Mouse (Mus musculus) heart, postnatal 4 days (tissue): ENCODE data around the gene Pkd1. TPM values are rescaled to one million over a fixed set of nuclear protein-coding genes. Genes with fewer than 3 reads are reported as not detected.

Source experiments
- DNase-seq: peaks from one replicate; pipeline ENCODE4 v3.0.0; 2021
- total RNA-seq, 2 experiments: library from RNA; stranded (reverse); gene quantifications; 2 replicates each; pipeline ENCODE4 v1.2.3; 2021

Pkd1 gene
- 10 to 100 TPM; 50.1 to 52.6 TPM for total RNA-seq

DNA sequence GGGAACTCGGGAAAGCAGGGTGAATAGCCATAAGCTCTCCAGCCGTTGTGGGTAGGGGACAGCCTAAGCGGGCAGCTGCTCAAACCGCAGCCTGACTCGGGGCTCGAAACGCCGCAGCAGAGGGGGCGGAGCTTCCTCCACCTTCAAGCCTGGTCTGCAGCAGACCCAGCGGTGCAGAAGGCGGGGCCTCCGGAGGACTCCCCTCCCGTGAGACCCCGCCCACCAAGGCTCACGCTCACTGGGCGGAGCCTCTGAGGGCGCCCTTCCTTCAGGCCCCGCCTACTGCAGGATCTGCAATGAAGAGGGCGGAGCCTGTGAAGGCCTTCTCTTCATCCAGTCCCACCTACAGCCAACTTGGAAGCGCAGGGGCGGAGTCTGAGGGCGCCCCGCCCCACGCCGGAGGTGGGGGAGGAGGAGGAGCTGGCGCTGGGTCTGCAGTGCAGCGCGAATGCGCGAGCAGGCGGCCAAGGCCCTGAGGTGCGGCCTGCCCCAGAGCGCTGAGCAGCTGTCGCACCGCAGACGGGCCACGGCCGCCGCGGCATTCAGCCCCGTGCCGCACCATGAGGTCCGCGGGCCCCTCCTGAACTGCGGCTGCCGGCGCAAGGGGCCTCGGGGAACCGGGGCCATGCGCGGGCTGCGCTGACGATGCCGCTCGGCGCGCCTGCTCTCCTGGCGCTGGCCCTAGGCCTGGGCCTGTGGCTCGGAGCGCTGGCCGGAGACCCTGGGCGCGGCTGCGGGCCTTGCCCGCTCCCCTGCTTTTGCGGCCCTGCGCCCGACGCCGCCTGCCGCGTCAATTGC, at the start of gene Pkd1:
TSS of gene Pkd1 (plus strand) at position 217 of the 798 bp plus-strand sequence.
- DNase-seq, result peak; percentile 99

DNA sequence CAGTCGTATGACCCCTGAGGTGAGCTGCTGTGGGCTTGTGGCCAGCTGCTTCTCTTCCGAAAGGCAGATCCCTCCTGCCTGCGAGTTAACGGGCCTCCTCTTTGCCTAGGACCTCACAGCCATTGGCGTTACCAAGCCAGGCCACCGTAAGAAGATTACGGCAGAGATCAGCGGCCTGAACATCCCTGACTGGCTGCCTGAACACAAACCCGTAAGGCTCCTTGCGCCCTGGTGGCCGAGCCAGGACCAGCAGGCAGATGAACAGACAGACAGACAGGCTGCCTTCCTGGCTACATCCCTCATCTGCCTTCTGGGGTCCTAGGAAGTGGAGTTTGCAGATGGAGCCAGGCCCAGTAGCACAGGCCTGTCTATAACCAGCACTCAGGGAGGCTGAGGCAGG, 47.4 kb upstream of the Pkd1 start:
- no peak for DNase-seq

DNA sequence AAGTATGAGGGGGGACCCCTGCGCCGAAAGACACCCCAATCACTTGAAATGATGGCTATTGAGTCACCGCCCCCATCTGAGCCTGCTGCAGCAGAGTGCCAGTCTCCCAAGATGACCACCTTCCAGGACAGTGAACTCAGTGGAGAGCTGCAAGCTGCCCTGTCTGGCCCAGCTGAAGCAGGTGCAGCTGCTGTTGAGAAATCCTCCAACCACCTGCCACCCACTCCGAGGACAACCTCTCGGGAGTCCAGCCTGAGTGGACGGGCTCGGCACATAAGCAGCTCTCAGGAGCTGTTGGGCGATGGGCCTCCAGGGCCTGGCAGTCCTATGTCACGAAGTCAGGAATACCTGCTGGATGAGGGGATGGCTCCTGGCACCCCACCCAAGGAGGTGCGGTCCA, 45.5 kb upstream of the Pkd1 start:
- no peak for DNase-seq

DNA sequence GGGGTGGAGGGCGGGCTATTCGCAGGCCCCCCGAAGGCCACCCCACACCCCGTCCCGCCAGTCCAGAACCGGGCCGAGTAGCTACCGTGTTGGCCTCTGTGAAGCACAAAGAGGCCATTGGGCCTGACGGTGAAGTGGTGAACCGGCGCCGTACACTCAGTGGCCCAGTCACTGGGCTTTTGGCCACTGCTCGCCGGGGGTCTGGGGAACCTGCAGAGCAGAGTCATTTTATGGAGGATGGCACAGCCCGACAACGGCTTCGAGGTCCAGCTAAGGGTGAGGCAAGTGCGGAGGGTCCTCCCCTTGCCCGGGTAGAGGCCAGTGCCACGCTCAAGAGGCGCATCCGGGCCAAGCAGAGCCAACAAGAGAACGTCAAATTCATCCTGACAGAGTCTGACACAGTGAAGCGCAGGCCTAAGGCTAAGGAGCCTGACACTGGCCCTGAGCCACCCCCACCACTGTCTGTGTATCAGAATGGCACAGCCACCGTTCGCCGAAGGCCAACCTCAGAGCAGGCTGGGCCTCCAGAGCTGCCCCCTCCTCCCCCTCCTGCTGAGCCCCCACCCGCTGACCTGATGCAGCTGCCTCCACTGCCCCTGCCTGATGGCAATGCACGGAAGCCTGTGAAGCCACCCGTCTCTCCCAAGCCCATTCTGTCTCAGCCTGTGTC, 44.2 kb upstream of the Pkd1 start:
- DNase-seq, result no peak

DNA sequence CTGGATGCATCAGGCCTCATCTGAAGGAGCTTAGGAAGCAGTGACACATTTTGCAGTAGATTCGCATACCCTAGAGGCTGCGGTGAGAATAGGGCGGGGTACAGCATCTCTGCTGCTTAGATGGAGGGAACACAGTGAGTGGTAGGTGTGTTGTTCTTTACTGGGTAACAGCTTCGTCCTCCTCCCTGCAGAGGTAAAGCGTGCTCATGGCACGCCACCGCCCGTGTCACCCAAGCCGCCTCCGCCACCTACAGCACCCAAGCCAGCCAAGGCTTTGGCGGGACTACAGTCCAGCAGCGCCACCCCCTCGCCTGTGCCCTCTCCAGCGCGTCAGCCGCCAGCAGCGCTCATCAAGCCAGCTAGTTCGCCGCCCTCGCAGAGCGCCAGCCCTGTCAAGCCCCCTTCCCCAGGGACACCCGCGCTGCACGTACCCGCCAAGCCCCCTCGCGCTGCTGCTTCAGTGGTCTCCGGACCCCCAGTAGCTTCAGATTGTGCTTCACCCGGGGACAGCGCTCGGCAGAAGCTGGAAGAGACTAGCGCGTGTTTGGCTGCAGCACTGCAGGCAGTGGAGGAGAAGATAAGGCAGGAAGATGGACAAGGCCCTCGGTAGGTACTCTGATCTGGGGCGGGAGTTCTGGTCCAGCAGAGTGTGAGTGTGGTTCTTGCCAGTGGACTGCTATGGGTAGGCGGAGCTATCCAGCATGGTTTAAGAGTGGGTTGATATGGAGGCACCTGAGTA, 43.1 kb upstream of the Pkd1 start:
- DNase-seq, result peak; percentile 44

DNA sequence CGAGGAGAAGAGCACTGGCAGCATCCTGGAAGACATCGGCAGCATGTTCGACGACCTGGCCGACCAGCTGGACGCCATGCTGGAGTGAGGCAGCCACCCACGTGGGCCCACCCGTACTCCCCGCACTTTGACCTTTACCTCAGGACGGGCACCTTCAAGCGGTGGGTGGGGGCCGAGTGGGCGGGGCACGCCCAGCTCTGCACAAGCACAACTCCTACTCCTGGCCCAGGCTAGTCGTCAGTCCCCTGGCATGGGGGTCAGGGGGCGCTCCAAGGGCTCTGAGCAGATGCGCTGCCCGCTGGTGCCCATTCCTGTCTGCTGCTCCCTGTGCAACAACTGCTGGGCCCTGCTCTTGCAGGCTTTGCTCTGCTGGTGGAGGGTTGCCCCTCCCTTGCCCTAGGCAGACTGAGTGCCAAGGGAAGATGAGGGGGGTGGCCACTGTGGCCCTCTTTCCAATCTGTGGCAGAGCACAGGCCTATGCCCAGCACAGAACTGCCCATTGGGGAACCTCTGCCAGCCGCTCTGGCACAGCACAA, 42.4 kb upstream of the Pkd1 start:
- no peak for DNase-seq

DNA sequence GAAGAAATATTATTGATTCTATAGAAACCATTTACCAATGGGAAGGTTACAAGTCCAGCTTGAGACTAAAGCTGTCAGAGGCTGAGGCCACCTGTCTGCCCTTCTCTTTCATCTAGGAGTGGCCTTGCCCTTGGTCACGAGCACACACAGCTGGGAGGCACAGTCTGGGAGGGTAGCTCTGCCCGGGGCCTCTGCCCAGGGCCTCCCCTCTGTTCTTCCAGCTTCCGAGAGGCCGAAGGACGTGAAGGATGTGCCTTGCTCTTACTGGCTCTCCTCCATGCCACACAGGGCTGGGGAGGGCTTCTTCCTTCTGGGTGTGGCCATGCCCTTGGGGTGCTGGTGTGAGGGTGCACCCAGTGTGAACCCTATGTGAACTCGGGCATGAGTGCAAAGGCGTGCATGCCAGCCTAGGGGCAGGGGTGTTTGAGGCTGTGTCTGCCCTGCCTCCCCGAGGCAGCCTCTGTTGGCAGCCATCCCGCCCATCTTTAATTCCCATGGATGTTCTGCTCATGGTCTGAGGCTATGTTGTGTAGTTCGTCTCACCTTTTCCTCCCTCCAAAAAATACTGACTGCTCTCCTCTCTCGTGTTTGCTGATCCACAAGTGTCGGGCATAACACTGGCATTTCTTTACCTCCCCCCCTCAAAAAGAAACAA, 41.7 kb upstream of the Pkd1 start:
- no peak for DNase-seq

DNA sequence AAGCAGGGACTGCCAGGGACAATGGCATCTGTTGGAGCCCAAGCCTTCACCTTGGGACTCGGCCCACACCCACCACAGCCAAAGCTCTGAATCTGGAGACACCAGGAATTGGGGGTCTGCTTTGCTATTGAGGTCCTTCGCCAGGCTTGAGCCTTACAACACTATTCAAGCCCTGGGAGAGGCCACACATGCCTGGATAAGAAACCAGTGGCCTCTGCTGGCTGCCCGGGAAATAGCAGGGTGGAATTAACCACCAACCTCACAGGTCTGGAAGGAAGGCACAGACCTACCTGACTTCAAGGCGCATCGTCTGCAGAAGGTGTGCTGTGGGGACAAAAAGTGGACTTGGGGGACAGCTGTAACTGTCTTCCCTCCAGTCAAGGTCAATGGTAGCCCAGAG, 36.0 kb upstream of the Pkd1 start:
- DNase-seq, result peak; percentile 73

DNA sequence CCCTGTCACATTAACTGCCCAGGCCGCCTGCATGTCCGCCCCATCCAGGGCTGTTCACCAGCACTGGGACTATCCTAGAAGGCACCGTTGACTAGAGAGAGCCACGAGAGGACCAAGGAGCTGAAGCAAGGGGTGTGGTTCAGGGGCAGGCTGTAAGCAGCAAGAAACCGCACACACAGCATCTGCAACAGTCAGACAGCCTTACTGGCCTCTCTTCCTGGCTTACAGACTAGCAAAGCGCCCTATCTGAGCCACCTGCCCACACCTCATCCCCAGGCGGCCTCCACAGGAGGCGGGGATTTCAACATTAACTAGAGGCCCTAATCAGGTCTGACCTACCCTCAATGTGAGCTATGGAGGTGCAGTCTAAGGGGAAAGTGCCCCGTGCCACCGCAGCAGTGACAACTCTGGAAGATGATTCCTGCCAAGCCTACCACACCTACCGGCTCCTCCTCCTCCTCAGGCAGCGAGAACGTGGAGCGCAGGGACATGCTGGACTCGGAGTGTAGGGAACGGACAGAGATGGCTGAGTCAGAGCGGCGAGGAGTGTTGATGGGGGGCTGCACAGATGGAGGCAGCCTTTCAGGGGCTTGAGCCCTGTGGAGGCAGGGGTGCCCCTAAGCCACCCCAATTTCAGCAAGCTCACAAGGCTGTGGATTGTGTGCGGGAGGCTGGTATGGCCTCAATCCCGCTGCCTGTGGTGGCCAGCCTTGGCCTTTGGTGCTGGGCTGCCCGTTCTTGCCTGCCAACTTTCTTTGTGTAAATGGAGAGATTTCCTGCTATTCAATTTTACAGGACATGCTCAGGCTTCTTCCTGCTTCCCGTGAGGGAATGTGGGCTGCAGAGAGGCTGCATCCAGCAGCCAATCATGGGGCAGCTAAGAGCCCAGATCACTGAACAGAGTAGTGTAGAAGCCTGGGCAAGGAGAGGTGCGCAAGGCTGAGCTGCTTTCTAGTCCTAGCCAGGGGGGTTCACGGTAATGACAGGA, 35.1 kb upstream of the Pkd1 start:
- no peak for DNase-seq

DNA sequence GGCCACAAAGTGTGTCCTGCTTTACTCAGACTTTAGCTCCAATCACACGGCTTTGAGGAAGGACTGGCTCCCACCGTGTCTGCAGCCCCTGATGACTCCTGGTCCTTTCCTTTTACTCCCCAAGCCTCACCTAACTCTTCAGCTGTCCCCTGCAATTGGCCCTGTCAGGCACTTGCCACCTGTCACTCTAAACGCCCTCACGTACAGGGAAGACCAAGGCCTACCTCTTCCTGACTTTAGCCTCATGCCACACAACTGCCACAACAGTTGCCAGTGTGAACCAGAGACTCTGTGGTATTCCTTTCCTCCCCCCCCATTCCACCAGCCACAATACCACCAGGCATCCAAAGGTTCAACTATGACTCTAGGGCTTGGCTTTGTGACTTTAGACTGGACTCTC, 29.2 kb upstream of the Pkd1 start:
- DNase-seq, result no peak

DNA sequence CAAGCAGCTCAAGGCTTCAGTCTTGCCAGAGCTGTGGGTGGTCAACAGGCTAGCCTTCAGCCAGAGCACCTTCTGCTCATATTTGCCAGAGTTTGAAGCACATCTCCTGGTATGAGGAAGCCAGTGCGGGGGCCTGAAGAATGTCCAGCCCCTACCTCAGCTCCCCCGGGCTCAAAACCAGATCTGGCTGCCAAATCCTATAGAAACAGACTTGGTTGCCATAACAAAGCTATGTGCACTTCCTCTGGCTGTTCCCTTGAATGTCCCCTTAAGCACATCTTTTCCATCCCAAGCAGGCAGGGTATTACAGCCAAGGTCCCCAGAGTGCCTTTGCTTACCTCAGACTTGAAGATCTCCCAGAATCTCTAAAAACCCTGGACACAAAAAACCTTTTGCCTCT, 24.9 kb upstream of the Pkd1 start:
- DNase-seq, result no peak

DNA sequence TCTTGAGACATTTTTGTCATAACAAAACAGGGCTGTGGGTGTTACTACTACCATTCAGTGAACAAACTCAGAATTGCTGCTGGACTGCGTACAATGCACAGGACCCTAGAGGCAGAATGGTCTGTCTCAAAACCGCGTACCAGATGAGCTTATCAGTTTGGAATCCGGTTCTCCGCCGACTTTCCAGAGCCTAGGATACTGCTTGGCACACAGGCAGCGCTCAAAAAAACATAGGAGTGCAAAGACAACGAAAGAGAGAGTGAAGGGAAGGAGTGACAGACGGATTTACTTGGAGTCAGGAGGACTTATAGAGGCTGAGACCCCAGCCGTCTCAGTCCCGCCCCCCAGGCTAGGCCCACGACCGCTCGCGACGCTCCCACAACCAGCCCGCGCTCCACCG, 22.3 kb upstream of the Pkd1 start:
- no peak for DNase-seq

DNA sequence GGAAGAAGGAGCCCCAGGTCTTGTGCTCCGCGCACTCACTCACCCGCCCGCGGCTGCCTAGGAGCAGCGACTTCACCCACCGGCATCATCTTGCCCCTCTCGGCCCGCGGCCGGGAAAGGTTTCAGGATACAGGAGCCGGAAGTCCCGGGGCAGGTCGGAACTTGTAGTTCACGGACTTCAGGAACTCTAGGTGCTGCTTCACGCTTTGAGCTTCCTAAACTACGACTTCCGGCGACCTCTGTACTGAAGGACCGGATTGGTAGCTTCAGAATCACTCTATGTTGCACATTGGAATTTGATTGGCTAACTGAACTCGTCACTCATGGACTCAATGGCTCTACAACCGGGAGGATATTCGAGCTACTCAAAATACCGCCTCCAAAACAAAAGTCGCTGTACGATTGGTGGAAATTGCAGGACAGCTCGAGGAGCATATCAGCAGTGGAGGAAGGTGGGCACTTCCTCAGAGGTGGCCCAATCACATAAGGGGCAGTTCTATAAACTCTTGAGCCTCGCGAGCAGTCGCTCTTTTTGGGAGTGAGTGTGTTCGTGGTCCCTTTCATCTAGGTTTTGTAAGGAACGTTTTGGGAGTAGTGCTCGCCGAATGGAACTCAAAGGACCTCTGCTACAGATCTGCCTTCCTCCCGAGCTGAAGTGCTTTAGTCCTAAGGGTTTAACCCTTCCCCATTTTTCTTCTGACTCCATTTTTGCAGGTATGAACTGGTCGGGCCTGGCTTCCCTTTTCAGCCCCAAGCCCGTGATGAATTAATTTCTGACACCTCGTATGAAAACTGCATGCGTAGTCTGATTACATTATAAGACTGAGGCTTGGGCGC, 21.7 kb upstream of the Pkd1 start, which contains the start of gene Traf7:
TSS of gene Traf7 (minus strand) at position 216 of the 837 bp plus-strand sequence.
- peak; percentile 92 for DNase-seq

DNA sequence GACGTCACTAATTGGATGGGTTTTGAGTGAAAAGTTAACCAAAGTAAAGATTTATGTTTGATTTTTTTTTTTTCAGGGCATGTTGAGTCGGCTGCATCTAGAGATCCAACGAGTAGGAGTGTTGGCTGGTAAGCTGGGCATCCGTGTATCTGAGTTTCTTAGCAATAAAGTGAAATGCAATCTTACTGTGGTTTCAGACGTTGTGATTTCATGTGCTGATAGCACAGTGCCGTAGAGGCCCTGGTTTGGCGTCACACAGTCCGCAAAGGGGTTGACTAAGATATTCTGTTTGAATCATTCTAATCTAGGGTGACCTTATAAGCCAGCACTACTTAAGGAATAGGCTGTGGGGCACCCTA, 21.1 kb upstream of the Pkd1 start:
- no peak for DNase-seq

DNA sequence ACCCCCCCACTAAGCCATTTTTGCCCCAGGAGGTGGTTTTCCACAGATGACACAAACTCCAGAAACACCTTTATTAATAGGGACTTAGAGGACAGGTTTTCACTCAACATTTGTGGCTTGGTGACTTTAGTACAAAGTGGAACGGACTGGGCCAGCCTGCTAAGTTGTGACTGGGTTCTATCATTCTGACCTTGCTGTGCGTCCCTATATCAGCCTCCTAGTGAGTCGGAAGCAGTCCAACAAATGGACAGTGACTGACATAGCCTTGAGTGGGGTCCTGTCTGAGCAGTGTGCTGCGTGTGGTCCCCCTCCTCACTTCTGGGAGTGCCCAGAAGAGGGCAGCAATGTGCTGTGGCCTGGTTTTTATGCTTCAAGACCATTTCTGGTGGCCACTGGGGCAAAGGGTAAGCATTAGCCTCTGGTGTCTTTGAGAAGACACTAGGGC, 20.6 kb upstream of the Pkd1 start:
- peak; percentile 79 for DNase-seq

DNA sequence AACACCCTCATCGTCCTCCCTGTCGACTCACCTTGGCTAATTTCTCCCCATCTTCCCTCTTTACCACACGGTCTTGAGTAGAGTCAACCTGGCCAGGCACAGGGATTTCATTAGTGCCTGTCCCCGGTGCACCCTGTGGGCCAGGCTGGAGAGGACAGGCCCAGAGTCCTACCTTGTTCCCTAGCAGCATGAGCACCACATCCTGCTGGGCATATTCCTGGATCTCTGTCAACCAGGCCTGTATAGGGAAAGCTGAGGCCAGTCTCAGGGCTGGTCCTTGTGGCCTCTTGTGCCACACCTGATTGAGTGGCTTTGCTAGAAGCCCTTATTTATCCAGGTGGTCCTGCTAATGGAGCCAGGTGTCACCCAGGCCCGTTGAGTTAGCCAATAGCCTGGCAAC, 19.8 kb upstream of the Pkd1 start:
- no peak for DNase-seq

DNA sequence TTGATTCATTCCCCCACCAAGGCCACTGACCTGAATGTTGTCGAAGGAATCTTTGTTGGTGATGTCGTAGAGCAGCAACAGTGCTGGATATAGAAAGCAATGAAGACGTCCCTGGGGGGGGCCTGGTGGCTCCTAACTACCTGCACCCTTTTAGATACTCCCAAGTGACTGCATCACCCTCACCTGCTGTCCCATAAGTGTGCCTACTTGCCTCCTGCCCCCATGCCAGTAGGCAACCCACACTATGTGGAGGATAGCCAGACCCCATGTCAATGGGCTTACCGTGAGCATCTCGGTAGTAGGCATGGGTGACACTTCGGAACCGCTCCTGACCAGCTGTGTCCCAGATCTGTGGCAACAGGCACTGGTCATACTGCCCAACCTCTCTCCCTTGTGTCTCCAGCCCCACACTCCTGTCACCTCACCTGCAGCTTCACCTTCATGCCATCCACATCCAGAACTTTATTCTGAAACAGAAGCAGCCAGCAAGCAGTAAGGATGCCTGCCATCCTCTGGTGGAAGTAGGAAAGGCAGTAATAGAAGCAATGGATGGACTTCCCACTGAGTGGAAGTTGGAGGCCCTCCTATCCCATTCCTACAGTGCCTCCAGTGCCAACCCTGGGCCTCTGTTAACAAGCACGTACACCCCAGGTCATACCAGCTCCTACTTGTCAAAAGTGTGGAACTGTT, 19.1 kb upstream of the Pkd1 start:
- DNase-seq, result no peak

DNA sequence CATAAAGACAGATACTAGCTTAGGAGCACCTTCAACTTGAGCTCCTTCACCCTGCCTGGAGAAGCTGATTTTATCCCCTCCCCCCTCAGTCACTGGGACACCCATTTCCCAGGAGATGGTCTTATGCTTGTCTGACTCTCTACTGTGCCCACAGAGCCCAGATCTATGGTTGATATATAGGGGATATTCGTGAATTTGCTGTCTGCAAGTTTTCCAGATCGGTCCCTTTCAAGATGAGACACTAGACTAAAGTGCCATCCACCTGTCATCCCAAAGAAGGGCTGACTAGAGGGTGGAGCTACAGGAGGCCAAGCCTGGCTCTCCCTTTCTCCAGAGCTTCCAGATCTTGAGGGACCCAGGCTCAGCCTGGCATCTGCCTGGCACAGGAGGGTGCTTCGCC, 18.6 kb upstream of the Pkd1 start:
- DNase-seq, result no peak

DNA sequence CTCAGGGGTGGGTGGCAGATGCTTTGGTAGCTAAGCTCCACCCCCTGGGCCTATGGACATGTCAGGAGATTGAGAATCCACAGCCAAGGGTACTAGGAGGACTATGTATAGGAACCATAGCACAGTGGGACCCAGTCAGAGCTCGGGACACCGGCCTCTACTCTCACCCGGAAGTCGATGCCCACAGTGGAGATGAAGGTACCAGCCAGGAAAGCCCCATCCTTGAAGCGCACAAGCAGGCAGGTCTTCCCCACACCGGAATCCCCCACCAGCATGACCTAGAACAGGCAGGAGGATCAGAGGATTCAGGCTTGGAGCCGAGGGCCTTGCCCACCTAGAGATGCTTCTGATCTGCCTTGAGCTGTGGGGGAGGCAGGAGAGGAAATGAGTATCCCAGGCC, 17.6 kb upstream of the Pkd1 start:
- DNase-seq, result no peak
